In the genomic region with DNA sequence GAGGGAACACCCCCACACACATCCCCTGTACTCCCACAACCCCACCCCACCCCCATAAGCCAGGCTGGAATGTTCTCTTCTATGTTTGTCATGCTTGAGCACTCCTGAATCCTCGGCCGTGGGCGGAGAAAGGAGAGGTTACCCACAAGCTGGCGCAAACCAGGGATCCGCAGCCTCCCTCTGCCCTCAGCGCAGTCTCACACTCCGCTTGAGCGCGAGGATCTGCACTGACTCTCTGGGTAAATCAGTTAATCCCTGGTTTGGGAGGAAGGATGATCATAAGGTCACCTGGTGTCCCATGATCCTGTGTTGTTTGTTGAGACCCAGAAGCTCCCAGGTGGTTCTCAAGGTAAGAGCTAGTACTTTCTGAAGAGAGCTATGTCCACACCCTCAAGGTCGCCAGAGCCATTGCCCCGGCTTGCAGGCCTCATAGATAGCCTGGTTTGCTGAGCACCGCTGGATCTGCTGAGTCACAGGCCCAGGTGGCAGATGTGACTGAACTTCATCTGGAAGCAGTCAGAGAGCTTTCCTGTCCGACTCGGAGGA, we compare ENCODE assay signal across 9 mouse cellular contexts. TPM values are rescaled to one million over a fixed set of nuclear protein-coding genes. Genes with fewer than 3 reads are reported as not detected.
DNase-seq lines count a peak whose midpoint lies in the region; ATAC-seq and TF ChIP-seq lines count a peak whose summit lies in the region.
"Had no signal": no experiment of that assay in that cellular context is flagged by ENCODE, and none has a peak within 500 bp of the region (broad histone marks: within the 10 kb centered on the region; RNA-seq: fewer than 3 reads in every experiment).

No protein-coding gene starts in this region.

- WGBS in kidney, adult 2 months = 40% methylated on average over 14 of the region's 14 CpGs
- WGBS in lung, embryonic 15.5 days = 53% methylated on average over 14 of the region's 14 CpGs

- peak; percentile 12 to 31 for DNase-seq in left cerebral cortex, adult 8-10 months (ENCODE audit: low spot score in 2 of 2)
- DNase-seq in left cerebral cortex, adult 11 months (ENCODE audit: low spot score) = no peak
- peak; percentile 26 for DNase-seq in WW6 (ENCODE audit: low read depth, low spot score)
- DNase-seq in kidney, adult 2 months = peak; percentile 94
- DNase-seq in layer of hippocampus, postnatal 10 days (ENCODE audit: low spot score in 2 of 2) = no peak
- DNase-seq in adrenal gland, postnatal 10 days = no peak
- DNase-seq in adrenal gland, postnatal 14 days = no peak

- ATAC-seq in lung, embryonic 15.5 days (ENCODE audit: borderline replicate concordance, extremely low read depth, low FRiP score, low TSS enrichment) = peak; percentile 71

- H3K9me3 ChIP-seq in lung, embryonic 15.5 days = no peaks in the 10 kb centered on the region
- H3K9me3 ChIP-seq: hindbrain, embryonic 15.5 days had no signal

- peak overlapping the region; percentile 53 for H3K4me3 ChIP-seq in kidney, adult 2 months (ENCODE audit: insufficient read depth, low read depth, low read length)
- no peak overlapping the region for H3K4me3 ChIP-seq in lung, embryonic 15.5 days
- H3K4me3 ChIP-seq: hindbrain, embryonic 15.5 days had no signal

- no peaks in the 10 kb centered on the region for H3K27me3 ChIP-seq in kidney, adult 2 months (replicated peaks; ENCODE audit: control insufficient read depth, insufficient read depth, low read length)
- no peaks in the 10 kb centered on the region for H3K27me3 ChIP-seq in lung, embryonic 15.5 days
- H3K27me3 ChIP-seq: hindbrain, embryonic 15.5 days had no signal

- TF ChIP-seq POLR2A in kidney, adult 2 months (IDR thresholded peaks at IDR 0.05; ENCODE audit: low read depth, low read length) = no peak

- no peak overlapping the region for H3K9ac ChIP-seq in lung, embryonic 15.5 days
- H3K9ac ChIP-seq: hindbrain, embryonic 15.5 days had no signal

- peak overlapping the region; percentile 100 for H3K27ac ChIP-seq in kidney, adult 2 months (ENCODE audit: insufficient read depth, low read depth, low read length)
- H3K27ac ChIP-seq in lung, embryonic 15.5 days = peak overlapping the region; percentile 79
- H3K27ac ChIP-seq: hindbrain, embryonic 15.5 days had no signal

- no peaks in the 10 kb centered on the region for H3K36me3 ChIP-seq in kidney, adult 2 months (ENCODE audit: control insufficient read depth, insufficient read depth, low read length)
- no peaks in the 10 kb centered on the region for H3K36me3 ChIP-seq in lung, embryonic 15.5 days
- H3K36me3 ChIP-seq: hindbrain, embryonic 15.5 days had no signal

- peaks cover 33% of the 10 kb centered on the region for H3K4me1 ChIP-seq in kidney, adult 2 months (ENCODE audit: control insufficient read depth, insufficient read depth, low read length)
- peaks cover 9% of the 10 kb centered on the region for H3K4me1 ChIP-seq in lung, embryonic 15.5 days
- H3K4me1 ChIP-seq: hindbrain, embryonic 15.5 days had no signal

- TF ChIP-seq CTCF in kidney, adult 2 months (conservative IDR thresholded peaks at IDR 0.05; ENCODE audit: insufficient read depth, insufficient read length, low read depth, low read length) = no peak

- peak overlapping the region; percentile 22; the same call in 1 of the 2 replicates for H3K4me2 ChIP-seq in lung, embryonic 15.5 days
- H3K4me2 ChIP-seq: hindbrain, embryonic 15.5 days had no signal

RNA-seq across cellular contexts. Expression of gene Selenbp1, which starts 15.0 kb away (rescaled TPM):
- 10 to 100 TPM; 10.2 to 12.8 (median 11.4) TPM for total RNA-seq in left cerebral cortex, adult 8-10 months (2022)
- polyA plus RNA-seq in kidney, adult 2 months (2012; rRNA removed) = 785 and 803 TPM in 2 replicates
- polyA plus RNA-seq in lung, embryonic 15.5 days (2015; fragmentation: Nextera tagmentation; extraction: Ambion mirVana) = 216 and 237 TPM in 2 replicates
- total RNA-seq in layer of hippocampus, postnatal 10 days (2021) = 1 to 10 TPM; 4.8 to 5.2 TPM
- total RNA-seq in adrenal gland, postnatal 10 days (2021) = 10 to 100 TPM; 73.8 to 78.3 TPM
- total RNA-seq in adrenal gland, postnatal 14 days (2021) = 68.0 and 87.5 TPM in 2 replicates

RNA-seq across cellular contexts. Expression of gene Psmb4, which starts 31.1 kb away (rescaled TPM):
- 100 to 1,000 TPM; 239 to 284 (median 263) TPM for total RNA-seq in left cerebral cortex, adult 8-10 months (2022)
- 235 and 307 TPM in 2 replicates for polyA plus RNA-seq in kidney, adult 2 months (2012; rRNA removed)
- polyA plus RNA-seq in lung, embryonic 15.5 days (2015; fragmentation: Nextera tagmentation; extraction: Ambion mirVana) = 336 and 350 TPM in 2 replicates
- 100 to 1,000 TPM; 289 to 312 TPM for total RNA-seq in layer of hippocampus, postnatal 10 days (2021)
- 100 to 1,000 TPM; 283 to 296 TPM for total RNA-seq in adrenal gland, postnatal 10 days (2021)
- 262 and 280 TPM in 2 replicates for total RNA-seq in adrenal gland, postnatal 14 days (2021)

RNA-seq across cellular contexts. Expression of gene Rfx5, which starts 36.0 kb away (rescaled TPM):
- total RNA-seq in left cerebral cortex, adult 8-10 months (2022) = 10 to 100 TPM; 25.3 to 30.5 (median 27.1) TPM
- 10.3 and 12.8 TPM in 2 replicates for polyA plus RNA-seq in kidney, adult 2 months (2012; rRNA removed)
- polyA plus RNA-seq in lung, embryonic 15.5 days (2015; fragmentation: Nextera tagmentation; extraction: Ambion mirVana) = 9.5 and 9.8 TPM in 2 replicates
- 10 to 100 TPM; 20.1 to 21.3 TPM for total RNA-seq in layer of hippocampus, postnatal 10 days (2021)
- total RNA-seq in adrenal gland, postnatal 10 days (2021) = 10 to 100 TPM; 20.2 to 31.4 TPM
- total RNA-seq in adrenal gland, postnatal 14 days (2021) = 22.4 and 26.9 TPM in 2 replicates

RNA-seq across cellular contexts. Expression of gene Pi4kb, which starts 56.6 kb away (rescaled TPM):
- total RNA-seq in left cerebral cortex, adult 8-10 months (2022) = 10 to 100 TPM; 54.8 to 65.9 (median 59.6) TPM
- polyA plus RNA-seq in kidney, adult 2 months (2012; rRNA removed) = 35.9 and 41.7 TPM in 2 replicates
- 20.5 and 21.8 TPM in 2 replicates for polyA plus RNA-seq in lung, embryonic 15.5 days (2015; fragmentation: Nextera tagmentation; extraction: Ambion mirVana)
- total RNA-seq in layer of hippocampus, postnatal 10 days (2021) = 10 to 100 TPM; 46.5 to 50.7 TPM
- total RNA-seq in adrenal gland, postnatal 10 days (2021) = 10 to 100 TPM; 43.1 to 45.3 TPM
- 40.5 and 46.3 TPM in 2 replicates for total RNA-seq in adrenal gland, postnatal 14 days (2021)

Comparison
In these comparisons a context has a peak if more than half of its experiments do, and no peak if none do; other contexts are left out.
1. DNase-seq: peak in left cerebral cortex, adult 8-10 months (2 of 2), WW6 (single experiment) and kidney, adult 2 months (single experiment); none in left cerebral cortex, adult 11 months (single experiment), layer of hippocampus, postnatal 10 days (0 of 2), adrenal gland, postnatal 10 days (single experiment) and adrenal gland, postnatal 14 days (single experiment).